In genomic region chr5:140331615-140332512, GRCm38 (mm10) we compare ENCODE assay signal across 8 mouse cellular contexts. TPM values are rescaled to one million over a fixed set of nuclear protein-coding genes. Genes with fewer than 3 reads are reported as not detected.
DNase-seq lines count a peak whose midpoint lies in the region; ATAC-seq and TF ChIP-seq lines count a peak whose summit lies in the region.

Gene Mrm2 (minus strand): TSS chr5:140331898.

- no peaks in the 10 kb centered on the region for H3K27me3 ChIP-seq in G1E (ENCODE audit: insufficient read depth, low read length)
- no peaks in the 10 kb centered on the region for H3K27me3 ChIP-seq in forebrain, embryonic 16.5 days (replicated peaks; ENCODE audit: control insufficient read depth, insufficient read depth, low read length)
- no peaks in the 10 kb centered on the region for H3K27me3 ChIP-seq in neural tube, embryonic 15.5 days (replicated peaks)

- DNase-seq in G1E (ENCODE audit: low spot score): peak; percentile 87
- peak; percentile 81 to 85 for DNase-seq in cerebellum, adult 18-20 months
- peak; percentile 89 to 90 for DNase-seq in heart, postnatal 36 days
- peak; percentile 63 to 73 for DNase-seq in layer of hippocampus, adult 18-20 months (ENCODE audit: low spot score in 2 of 2)
- peak; percentile 85 for DNase-seq in lung, adult 2 months
- peak; percentile 91 for DNase-seq in testis, postnatal 10 days (ENCODE audit: low spot score)

- TF ChIP-seq POLR2A in lung, adult 2 months (IDR thresholded peaks at IDR 0.05; ENCODE audit: borderline replicate concordance, extremely low read depth, low read depth, low read length): peak; percentile 78; the same call in 1 of the 2 replicates

- peaks cover 71% of the 10 kb centered on the region for H3K36me3 ChIP-seq in G1E (replicated peaks)
- no peaks in the 10 kb centered on the region for H3K36me3 ChIP-seq in forebrain, embryonic 16.5 days (ENCODE audit: control insufficient read depth, insufficient read depth)
- H3K36me3 ChIP-seq in neural tube, embryonic 15.5 days: peaks cover 17% of the 10 kb centered on the region

- TF ChIP-seq CTCF in G1E (IDR thresholded peaks at IDR 0.05; ENCODE audit: low read depth, low read length): peak; percentile 96
- peak; percentile 83 for TF ChIP-seq CTCF in lung, adult 2 months (IDR thresholded peaks at IDR 0.05; ENCODE audit: insufficient read depth, low read length)

- under 1% methylated on average over 39 of the region's 39 CpGs for WGBS in forebrain, embryonic 16.5 days
- WGBS in lung, adult 2 months: 1% methylated on average over 39 of the region's 39 CpGs
- WGBS in neural tube, embryonic 15.5 days: under 1% methylated on average over 39 of the region's 39 CpGs

- no peaks in the 10 kb centered on the region for H3K9me3 ChIP-seq in G1E (replicated peaks)
- H3K9me3 ChIP-seq in forebrain, embryonic 16.5 days (ENCODE audit: control insufficient read depth, low read length): no peaks in the 10 kb centered on the region
- no peaks in the 10 kb centered on the region for H3K9me3 ChIP-seq in neural tube, embryonic 15.5 days (replicated peaks)

- intact Hi-C loops in heart, postnatal 36 days (cut with DNase I): loop anchor here (2.0 to 5.0 kb wide), 2 partner anchors 80 to 493 kb away; no protein-coding TSS in a partner anchor

- H3K4me3 ChIP-seq in G1E (ENCODE audit: low read depth, low read length): peak within 1 kb of the TSS; percentile 76
- peak within 1 kb of the TSS; percentile 73 for H3K4me3 ChIP-seq in forebrain, embryonic 16.5 days (replicated peaks; ENCODE audit: low read length)
- peak within 1 kb of the TSS; percentile 90 for H3K4me3 ChIP-seq in lung, adult 2 months (replicated peaks; ENCODE audit: extremely low read depth, low read depth, low read length)
- H3K4me3 ChIP-seq in neural tube, embryonic 15.5 days (replicated peaks): peak within 1 kb of the TSS; percentile 70

- H3K4me1 ChIP-seq in G1E (ENCODE audit: insufficient read depth, low read depth, low read length): peaks cover 38% of the 10 kb centered on the region
- H3K4me1 ChIP-seq in forebrain, embryonic 16.5 days (replicated peaks; ENCODE audit: control insufficient read depth, insufficient read depth, low read length): peaks cover 11% of the 10 kb centered on the region
- H3K4me1 ChIP-seq in lung, adult 2 months (ENCODE audit: control insufficient read depth, insufficient read depth, low read length): no peaks in the 10 kb centered on the region; the same call in 1 of the 2 replicates
- peaks cover 21% of the 10 kb centered on the region for H3K4me1 ChIP-seq in neural tube, embryonic 15.5 days

- H3K4me2 ChIP-seq in forebrain, embryonic 16.5 days (ENCODE audit: low read length): peak within 1 kb of the TSS; percentile 89
- peak within 1 kb of the TSS; percentile 94 for H3K4me2 ChIP-seq in neural tube, embryonic 15.5 days

- ATAC-seq in G1E (ENCODE audit: extremely low read depth, insufficient number of reproducible peaks, low FRiP score, poor library complexity, severe bottlenecking): peak; percentile 75
- ATAC-seq in forebrain, embryonic 16.5 days: peak; percentile 85
- peak; percentile 79 for ATAC-seq in neural tube, embryonic 15.5 days (ENCODE audit: low FRiP score)

- peak within 1 kb of the TSS; percentile 84 for H3K9ac ChIP-seq in forebrain, embryonic 16.5 days (replicated peaks; ENCODE audit: low read depth, low read length)
- H3K9ac ChIP-seq in neural tube, embryonic 15.5 days (replicated peaks): peak within 1 kb of the TSS; percentile 78

- H3K27ac ChIP-seq in forebrain, embryonic 16.5 days (ENCODE audit: low read length): peak within 1 kb of the TSS; percentile 84
- H3K27ac ChIP-seq in neural tube, embryonic 15.5 days (replicated peaks): peak within 1 kb of the TSS; percentile 86

RNA-seq across cellular contexts. Expression of gene Mrm2, which starts in this region (rescaled TPM):
- total RNA-seq in G1E (2014; fragmentation: Nextera tagmentation) (4.8 and 4.9 TPM in 2 replicates), G1E (2017) (8.2 and 8.5 TPM in 2 replicates)
- polyA plus RNA-seq in G1E (2012): 11.0 and 13.6 TPM in 2 replicates
- 21.6 and 22.6 TPM in 2 replicates for polyA plus RNA-seq in forebrain, embryonic 16.5 days (2015; fragmentation: Nextera tagmentation; extraction: Ambion mirVana)
- total RNA-seq in heart, postnatal 36 days (2021): 10 to 100 TPM; 10.5 to 11.0 TPM
- 10 to 100 TPM in 1 of 2 experiments, 1 to 10 TPM in 1; 9.0 to 11.8 TPM for total RNA-seq in layer of hippocampus, adult 18-20 months (2021)
- 5.4 and 7.4 TPM in 2 replicates for polyA plus RNA-seq in lung, adult 2 months (2012; rRNA removed)
- 20.8 and 22.3 TPM in 2 replicates for polyA plus RNA-seq in neural tube, embryonic 15.5 days (2015; fragmentation: Nextera tagmentation; extraction: Ambion mirVana)

Comparison
In these comparisons a context has a peak if more than half of its experiments do, and no peak if none do; other contexts are left out.
1. Peak in every context shown above with its lines: DNase-seq, ATAC-seq, H3K4me3 ChIP-seq and H3K27ac ChIP-seq.